Mouse (Mus musculus): ENCODE measurements around the gene Rnf166.

The Rnf166 gene

GRCm38 (mm10) chr8:122475580-122476320 is at the start of gene Rnf166, which contains the start of gene Ctu2:
TSS of gene Rnf166 (minus strand) at chr8:122476064.
TSS of gene Ctu2 (plus strand) at chr8:122476143.
- DNase-seq (ENCODE audit: low read depth, low spot score) = peak; percentile 95

GRCm38 (mm10) chr8:122525004-122525403 is 49.1 kb upstream of the Rnf166 start:
- no peak for DNase-seq (ENCODE audit: low read depth, low spot score)

GRCm38 (mm10) chr8:122524506-122524905 is 48.6 kb upstream of the Rnf166 start:
- DNase-seq (ENCODE audit: low read depth, low spot score) = no peak

GRCm38 (mm10) chr8:122523652-122524360 is 47.9 kb upstream of the Rnf166 start:
- no peak for DNase-seq (ENCODE audit: low read depth, low spot score)

GRCm38 (mm10) chr8:122522796-122523651 is 47.2 kb upstream of the Rnf166 start:
- no peak for DNase-seq (ENCODE audit: low read depth, low spot score)

- DNase-seq (ENCODE audit: low read depth, low spot score) = no peak
Observed at GRCm38 (mm10) chr8:122520611-122521010, 44.7 kb upstream of the Rnf166 start.

- DNase-seq (ENCODE audit: low read depth, low spot score) = no peak
Observed at GRCm38 (mm10) chr8:122517541-122518190, 41.8 kb upstream of the Rnf166 start.

- no peak for DNase-seq (ENCODE audit: low read depth, low spot score)
Observed at GRCm38 (mm10) chr8:122515699-122516098, 39.8 kb upstream of the Rnf166 start.

GRCm38 (mm10) chr8:122512392-122512791 is 36.5 kb upstream of the Rnf166 start:
- no peak for DNase-seq (ENCODE audit: low read depth, low spot score)

- DNase-seq (ENCODE audit: low read depth, low spot score) = no peak
Observed at GRCm38 (mm10) chr8:122511552-122511951, 35.7 kb upstream of the Rnf166 start.

GRCm38 (mm10) chr8:122500856-122501255 is 25.0 kb upstream of the Rnf166 start:
- DNase-seq (ENCODE audit: low read depth, low spot score) = peak; percentile 77

- DNase-seq (ENCODE audit: low read depth, low spot score) = peak; percentile 33
Observed at GRCm38 (mm10) chr8:122497912-122498311, 22.0 kb upstream of the Rnf166 start.

GRCm38 (mm10) chr8:122497016-122497734 is 21.3 kb upstream of the Rnf166 start:
- no peak for DNase-seq (ENCODE audit: low read depth, low spot score)

- no peak for DNase-seq (ENCODE audit: low read depth, low spot score)
Observed at GRCm38 (mm10) chr8:122488387-122488786, 12.5 kb upstream of the Rnf166 start.

- no peak for DNase-seq (ENCODE audit: low read depth, low spot score)
Observed at GRCm38 (mm10) chr8:122484831-122485230, 9.0 kb upstream of the Rnf166 start.

GRCm38 (mm10) chr8:122483877-122484276 is 8.0 kb upstream of the Rnf166 start:
- no peak for DNase-seq (ENCODE audit: low read depth, low spot score)

- no peak for DNase-seq (ENCODE audit: low read depth, low spot score)
Observed at GRCm38 (mm10) chr8:122482448-122482847, 6.6 kb upstream of the Rnf166 start.

GRCm38 (mm10) chr8:122474951-122475560 is 808 bp downstream of the Rnf166 start:
- DNase-seq (ENCODE audit: low read depth, low spot score) = peak; percentile 56

- peak; percentile 81 for DNase-seq (ENCODE audit: low read depth, low spot score)
Observed at GRCm38 (mm10) chr8:122473911-122474421, 1.9 kb downstream of the Rnf166 start.

GRCm38 (mm10) chr8:122470691-122471090 is 5.2 kb downstream of the Rnf166 start:
- no peak for DNase-seq (ENCODE audit: low read depth, low spot score)
